Mouse (Mus musculus) embryo, embryonic 11.5 days (tissue): ENCODE measurements at regions not wholly inside any gene's neighbourhood (a gene's known extent, or its start where the extent isn't known, plus 50 kb on each side); places are given as distances from the start of the nearest gene placed in this dataset.

Experiments used
- DNase-seq: peaks from one replicate; pipeline ENCODE4 v3.0.0-alpha.2; 2012; ENCODE audit warnings: low read depth, low spot score

- DNase-seq = no peak
Measured at GRCm38 (mm10) chr12:64736008-64736663, 181.6 kb upstream of the Gm527 start.

GRCm38 (mm10) chr12:64703419-64703818 is 214.3 kb upstream of the Gm527 start:
- DNase-seq = no peak

- no peak for DNase-seq
Measured at GRCm38 (mm10) chr12:64701066-64701465, 216.6 kb upstream of the Gm527 start.

GRCm38 (mm10) chr12:64695343-64695742 is 220.9 kb upstream of the Fscb start:
- no peak for DNase-seq

GRCm38 (mm10) chr12:64692196-64693169 is 218.0 kb upstream of the Fscb start:
- DNase-seq = peak; percentile 2

- DNase-seq = no peak
Measured at GRCm38 (mm10) chr12:64689642-64690041, 215.2 kb upstream of the Fscb start.

GRCm38 (mm10) chr12:64688618-64689017 is 214.1 kb upstream of the Fscb start:
- DNase-seq = no peak

- no peak for DNase-seq
Measured at GRCm38 (mm10) chr12:64640864-64641416, 166.4 kb upstream of the Fscb start.

GRCm38 (mm10) chr12:64614877-64615276 is 140.4 kb upstream of the Fscb start:
- DNase-seq = no peak
